Mouse (Mus musculus) kidney, embryonic 15.5 days (tissue): ENCODE data around the gene Sdcbp2. TPM values are rescaled to one million over a fixed set of nuclear protein-coding genes. Genes with fewer than 3 reads are reported as not detected.

Experiments
- ATAC-seq: fragments of 200-750 bp; cut with Nextera tagmentation; replicated peaks from 2 replicates; pipeline ENCODE4 v1.8.0; 2017; ENCODE audit warnings: moderate TSS enrichment; ENCODE audit not compliant: low FRiP score
- H3K27ac ChIP-seq: fragments of 300-500 bp; sonication (generic); 2 replicates; pipeline ENCODE4 v1.5.1; 2015; ENCODE audit warnings: mild to moderate bottlenecking, inconsistent platforms
- H3K27me3 ChIP-seq: fragments of 300-500 bp; sonication (generic); 2 replicates; pipeline ENCODE4 v1.6.1; 2015; ENCODE audit warnings: inconsistent platforms
- H3K36me3 ChIP-seq: fragments of 300-500 bp; sonication (generic); 2 replicates; pipeline ENCODE4 v1.6.1; 2015; ENCODE audit warnings: inconsistent platforms
- H3K4me1 ChIP-seq: fragments of 300-500 bp; sonication (generic); 2 replicates; pipeline ENCODE4 v1.6.1; 2015; ENCODE audit warnings: inconsistent platforms
- H3K4me2 ChIP-seq: fragments of 300-500 bp; sonication (generic); 2 replicates; pipeline ENCODE4 v1.6.1; 2015; ENCODE audit warnings: moderate library complexity, mild to moderate bottlenecking, inconsistent platforms
- H3K4me3 ChIP-seq: fragments of 300-500 bp; sonication (generic); replicated peaks from 2 replicates; pipeline ENCODE4 v1.5.1; 2015; ENCODE audit warnings: mild to moderate bottlenecking, inconsistent platforms
- H3K9ac ChIP-seq: fragments of 300-500 bp; sonication (generic); 2 replicates; pipeline ENCODE4 v1.6.1; 2015; ENCODE audit warnings: mild to moderate bottlenecking, inconsistent platforms
- H3K9me3 ChIP-seq: fragments of 300-500 bp; sonication (generic); replicated peaks from 2 replicates; pipeline ENCODE4 v1.6.1; 2016; ENCODE audit warnings: inconsistent platforms
- WGBS: fragments of 180-500 bp; shearing (Covaris S2); methylation state at CpG from one replicate; pipeline ENCODE4 v1.1.7; 2015; ENCODE audit warnings: mixed read lengths; 5-methylcytosine and 5-hydroxymethylcytosine counted together
- polyA plus RNA-seq: library from polyadenylated mRNA; unstranded; fragments of >200 nt; fragmentation: Nextera tagmentation; extraction: Ambion mirVana; gene quantifications from 2 replicates; pipeline ENCODE4 v1.2.1, GENCODE M21; 2015

Gene Sdcbp2
- polyA plus RNA-seq, 1 experiment from 2014 or later: 1.4 TPM

- Histone ChIP-seq H3K4me2 (peak overlapping the region; percentile 88), H3K36me3 (no peaks in the 10 kb centered on the region), H3K9me3 (no peaks in the 10 kb centered on the region), H3K9ac (peak overlapping the region; percentile 47; the same call in 1 of the 2 replicates), H3K4me3 (peak overlapping the region; percentile 49), H3K27ac (peak overlapping the region; percentile 77), H3K4me1 (peaks cover 16% of the 10 kb centered on the region), H3K27me3 (no peaks in the 10 kb centered on the region; the same call in 1 of the 2 replicates)
- peak; percentile 27 for ATAC-seq
- 22% methylated on average over 7 of the region's 7 CpGs for WGBS
These were observed 2.8 kb downstream of the Sdcbp2 start for GRCm38 (mm10) chr2:151575119-151575698.

DNA sequence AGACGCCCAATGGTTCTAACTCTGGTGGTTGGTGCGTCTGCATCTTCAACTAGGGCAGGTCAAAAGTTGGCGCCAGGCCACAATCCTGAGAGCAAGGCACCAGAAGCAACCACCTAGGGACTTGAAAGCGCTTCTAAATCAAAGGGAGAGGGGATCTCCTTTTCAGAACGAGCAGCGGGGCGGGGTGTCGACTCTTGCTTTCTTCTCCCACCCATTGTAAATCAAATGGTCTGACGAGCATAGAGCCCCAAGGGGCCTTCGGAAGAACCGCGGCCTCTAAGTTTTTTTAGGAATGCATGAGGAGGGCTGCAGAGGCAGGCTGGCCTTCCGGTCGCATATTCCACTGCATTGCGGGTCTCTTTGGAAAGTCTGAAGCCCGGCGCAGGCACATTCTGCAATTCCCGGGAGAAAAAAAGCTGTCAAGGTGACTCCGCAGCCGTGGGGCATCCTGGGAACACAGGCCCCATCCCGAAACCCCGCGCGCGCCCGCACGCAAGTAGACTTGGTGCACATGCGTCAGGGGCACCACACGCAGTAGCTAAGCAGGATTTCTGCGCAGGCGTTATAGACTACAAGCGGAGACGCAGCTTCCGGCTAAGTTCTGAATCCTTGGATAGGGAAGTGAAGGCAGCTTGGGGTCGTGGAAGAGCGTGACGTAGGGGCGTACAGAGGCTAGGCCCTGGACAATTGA lies 3.4 kb downstream of the Sdcbp2 start:
- Histone ChIP-seq H3K4me1 (peaks cover 16% of the 10 kb centered on the region), H3K36me3 (no peaks in the 10 kb centered on the region), H3K4me2 (peak overlapping the region; percentile 88), H3K9ac (peak overlapping the region; percentile 47), H3K27me3 (no peaks in the 10 kb centered on the region; the same call in 1 of the 2 replicates), H3K4me3 (peak overlapping the region; percentile 49), H3K27ac (peak overlapping the region; percentile 77), H3K9me3 (no peaks in the 10 kb centered on the region)
- ATAC-seq: peak; percentile 91
- WGBS: 1% methylated on average over 38 of the region's 38 CpGs

DNA sequence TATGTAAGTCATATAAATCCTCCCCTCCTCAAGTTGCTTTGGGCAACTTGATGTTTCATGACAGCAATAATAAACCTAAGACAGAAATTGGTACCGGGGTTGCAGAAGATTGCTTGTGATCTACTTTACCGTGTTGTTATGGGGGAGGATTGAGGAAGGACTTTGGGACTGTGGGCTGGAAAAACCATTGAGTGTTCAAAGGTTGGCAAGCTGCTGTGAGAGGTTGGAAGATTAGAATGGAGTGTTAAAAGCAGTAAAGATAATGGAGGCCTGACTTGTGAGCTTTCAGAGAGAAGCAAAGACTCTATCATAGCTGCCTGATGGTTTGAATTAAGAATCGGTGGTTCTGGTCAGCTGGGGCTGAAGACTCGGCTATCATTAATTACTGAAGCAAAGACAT lies 6.8 kb downstream of the Sdcbp2 start:
- Histone ChIP-seq H3K27me3 (no peaks in the 10 kb centered on the region; the same call in 1 of the 2 replicates), H3K4me1 (peaks cover 16% of the 10 kb centered on the region), H3K27ac (no peak overlapping the region), H3K4me3 (no peak overlapping the region), H3K4me2 (no peak overlapping the region), H3K9ac (no peak overlapping the region), H3K36me3 (no peaks in the 10 kb centered on the region), H3K9me3 (no peaks in the 10 kb centered on the region)
- 67% methylated on average over 4 of the region's 4 CpGs for WGBS
- no peak for ATAC-seq

GRCm38 (mm10) chr2:151580945-151581344 lies 8.5 kb downstream of the Sdcbp2 start:
- Histone ChIP-seq H3K4me3 (no peak overlapping the region), H3K36me3 (no peaks in the 10 kb centered on the region), H3K27ac (no peak overlapping the region), H3K27me3 (no peaks in the 10 kb centered on the region; the same call in 1 of the 2 replicates), H3K9ac (no peak overlapping the region), H3K4me2 (no peak overlapping the region), H3K4me1 (peaks cover 8% of the 10 kb centered on the region), H3K9me3 (no peaks in the 10 kb centered on the region)
- 69% methylated on average over 1 of the region's 1 CpGs for WGBS
- ATAC-seq: no peak

DNA sequence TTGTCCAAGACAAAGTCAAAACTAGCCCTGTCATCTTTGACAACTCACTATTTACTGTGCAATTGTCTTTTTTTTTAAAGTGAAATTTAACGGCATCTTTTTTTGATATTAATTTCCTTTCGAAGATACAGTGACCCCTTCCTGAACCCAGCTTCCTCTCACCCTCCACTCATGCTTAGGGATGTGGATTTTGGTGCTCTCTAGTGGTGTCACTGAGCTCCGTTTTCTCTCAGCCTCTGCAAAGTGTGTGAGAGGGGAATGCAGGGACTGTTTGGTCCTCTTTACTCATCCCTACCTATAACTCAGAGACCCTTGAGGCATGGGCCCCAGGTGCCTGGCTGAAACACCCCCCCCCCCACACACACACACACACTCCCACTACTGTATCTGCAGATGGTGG lies 13.5 kb downstream of the Sdcbp2 start:
- Histone ChIP-seq H3K36me3 (no peaks in the 10 kb centered on the region), H3K9ac (no peak overlapping the region), H3K4me2 (no peak overlapping the region), H3K27me3 (no peaks in the 10 kb centered on the region), H3K9me3 (no peaks in the 10 kb centered on the region), H3K4me3 (no peak overlapping the region), H3K4me1 (no peaks in the 10 kb centered on the region), H3K27ac (no peak overlapping the region)
- 36% methylated on average over 3 of the region's 3 CpGs for WGBS
- ATAC-seq: 0 out of 2 replicates have a peak, but pooled peaks have one; percentile 24

DNA sequence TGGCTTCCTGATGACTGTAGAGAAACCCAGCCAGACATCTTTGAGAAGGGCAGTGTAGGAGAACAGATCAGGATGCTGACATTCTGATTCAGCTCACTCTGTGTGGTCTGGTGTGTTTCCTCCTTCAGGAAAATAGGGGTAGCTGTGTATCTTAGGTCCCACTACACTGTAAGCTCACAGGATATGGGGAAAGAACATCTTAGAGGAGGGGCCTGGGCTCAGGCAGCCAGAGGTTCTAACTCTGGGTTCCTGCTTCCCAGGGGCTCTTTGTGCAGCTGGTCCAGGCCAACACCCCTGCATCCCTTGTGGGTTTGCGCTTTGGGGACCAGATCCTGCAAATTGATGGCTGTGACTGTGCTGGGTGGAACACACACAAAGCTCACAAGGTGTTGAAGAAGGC lies 14.4 kb downstream of the Sdcbp2 start:
- Histone ChIP-seq H3K27ac (no peak overlapping the region), H3K9ac (no peak overlapping the region), H3K4me1 (no peaks in the 10 kb centered on the region), H3K36me3 (no peaks in the 10 kb centered on the region), H3K4me3 (no peak overlapping the region), H3K27me3 (no peaks in the 10 kb centered on the region), H3K4me2 (no peak overlapping the region), H3K9me3 (no peaks in the 10 kb centered on the region)
- WGBS: 100% methylated on average over 1 of the region's 1 CpGs
- ATAC-seq: no peak

GRCm38 (mm10) chr2:151587306-151587705 lies 14.9 kb downstream of the Sdcbp2 start:
- no peaks in the 10 kb centered on the region for H3K36me3 ChIP-seq
- no peak overlapping the region for H3K27ac ChIP-seq
- H3K27me3 ChIP-seq: no peaks in the 10 kb centered on the region
- no peak overlapping the region for H3K9ac ChIP-seq
- no peaks in the 10 kb centered on the region for H3K4me1 ChIP-seq
- H3K9me3 ChIP-seq: no peaks in the 10 kb centered on the region
- H3K4me2 ChIP-seq: no peak overlapping the region
- 75% methylated on average over 9 of the region's 9 CpGs for WGBS
- ATAC-seq: no peak
- no peak overlapping the region for H3K4me3 ChIP-seq

GRCm38 (mm10) chr2:151598068-151598467 lies 25.6 kb downstream of the Sdcbp2 start:
- 69% methylated on average over 2 of the region's 2 CpGs for WGBS
- H3K9ac ChIP-seq: no peak overlapping the region
- no peak overlapping the region for H3K27ac ChIP-seq
- H3K4me1 ChIP-seq: peaks cover 8% of the 10 kb centered on the region; the same call in 1 of the 2 replicates
- H3K36me3 ChIP-seq: no peaks in the 10 kb centered on the region
- H3K9me3 ChIP-seq: no peaks in the 10 kb centered on the region
- H3K27me3 ChIP-seq: no peaks in the 10 kb centered on the region; the same call in 1 of the 2 replicates
- no peak for ATAC-seq
- no peak overlapping the region for H3K4me2 ChIP-seq
- H3K4me3 ChIP-seq: no peak overlapping the region

DNA sequence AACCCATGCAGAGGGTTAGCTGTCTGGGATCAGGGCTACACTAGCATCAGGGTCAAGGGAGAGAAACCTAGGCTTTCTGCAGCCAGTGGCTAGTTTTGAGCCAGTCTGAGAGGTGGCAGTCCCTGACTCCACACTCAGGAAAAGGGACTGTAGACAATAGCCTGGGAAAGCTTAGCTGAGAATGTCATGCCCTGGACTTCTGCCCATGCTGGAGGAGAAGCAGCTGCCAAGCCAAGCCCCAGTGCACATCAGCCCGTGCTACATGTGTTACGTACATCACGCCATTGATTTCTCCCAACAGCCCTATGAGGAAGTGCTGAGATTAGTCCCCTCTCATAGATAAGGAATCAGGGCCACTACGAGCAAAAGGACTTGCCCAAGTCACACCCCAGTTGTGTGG lies 29.7 kb downstream of the Sdcbp2 start:
- WGBS: 72% methylated on average over 4 of the region's 4 CpGs
- no peak overlapping the region for H3K4me3 ChIP-seq
- no peak overlapping the region for H3K9ac ChIP-seq
- peaks cover 11% of the 10 kb centered on the region; the same call in 1 of the 2 replicates for H3K4me1 ChIP-seq
- no peak overlapping the region for H3K4me2 ChIP-seq
- no peaks in the 10 kb centered on the region for H3K9me3 ChIP-seq
- H3K27ac ChIP-seq: no peak overlapping the region
- no peaks in the 10 kb centered on the region; the same call in 1 of the 2 replicates for H3K27me3 ChIP-seq
- no peaks in the 10 kb centered on the region for H3K36me3 ChIP-seq
- ATAC-seq: no peak

GRCm38 (mm10) chr2:151603630-151604029 lies 31.2 kb downstream of the Sdcbp2 start:
- no peak overlapping the region for H3K9ac ChIP-seq
- no peaks in the 10 kb centered on the region for H3K9me3 ChIP-seq
- H3K27me3 ChIP-seq: no peaks in the 10 kb centered on the region; the same call in 1 of the 2 replicates
- H3K4me1 ChIP-seq: peaks cover 11% of the 10 kb centered on the region; the same call in 1 of the 2 replicates
- no peak overlapping the region for H3K4me2 ChIP-seq
- H3K27ac ChIP-seq: no peak overlapping the region
- H3K4me3 ChIP-seq: no peak overlapping the region
- H3K36me3 ChIP-seq: no peaks in the 10 kb centered on the region
- 0 out of 2 replicates have a peak, but pooled peaks have one; percentile 23 for ATAC-seq
- WGBS: 24% methylated on average over 4 of the region's 4 CpGs

DNA sequence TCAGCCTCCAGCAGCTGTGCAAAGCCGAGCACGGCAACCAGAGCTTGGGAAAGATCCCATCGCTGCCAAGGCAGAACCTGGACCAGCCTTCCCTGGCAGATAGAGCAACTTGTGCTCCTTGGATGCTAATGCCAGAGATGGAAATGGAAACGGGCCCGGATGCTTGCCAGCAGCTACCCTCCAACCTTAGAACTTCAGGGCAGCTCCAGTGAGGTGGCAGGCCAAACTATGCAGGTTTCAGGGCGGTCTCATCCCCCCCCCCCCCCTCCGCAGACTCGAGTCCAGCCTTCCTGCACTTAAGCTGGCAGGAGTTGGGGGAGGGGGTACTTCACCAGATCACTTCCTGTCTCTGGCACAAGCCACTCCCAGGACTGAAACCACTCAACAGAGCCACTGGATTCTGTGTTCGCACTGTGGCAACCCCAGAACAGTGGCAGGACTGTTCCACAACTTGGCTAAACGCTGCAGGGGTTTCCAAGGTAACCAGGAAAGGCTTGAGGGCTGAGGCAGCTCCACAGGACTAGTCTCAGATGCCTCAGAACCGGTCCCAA lies 33.1 kb downstream of the Sdcbp2 start:
- no peak overlapping the region for H3K27ac ChIP-seq

DNA sequence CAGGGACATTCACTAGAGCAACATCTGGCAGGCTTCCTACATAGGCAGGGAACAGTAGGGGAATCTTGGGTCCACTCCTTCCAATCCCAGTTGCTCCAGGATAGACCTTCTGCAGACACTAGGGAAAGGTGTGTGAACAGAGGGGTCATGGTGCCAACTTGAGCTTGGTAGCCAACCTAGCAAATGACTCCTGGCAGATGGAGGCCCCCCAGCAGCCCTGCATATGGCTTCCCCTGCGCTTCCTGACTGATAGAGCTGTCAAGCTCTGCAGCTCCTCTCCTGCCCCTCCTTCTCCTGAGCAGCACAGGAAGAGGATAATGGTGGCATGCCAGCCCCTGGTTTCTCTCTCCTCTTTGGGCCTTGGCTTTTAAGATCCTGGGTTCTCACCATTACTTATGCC lies 36.0 kb downstream of the Sdcbp2 start:
- H3K4me2 ChIP-seq: no peak overlapping the region
- WGBS: 79% methylated on average over 1 of the region's 1 CpGs
- no peak overlapping the region for H3K9ac ChIP-seq
- peaks cover 16% of the 10 kb centered on the region for H3K4me1 ChIP-seq
- no peaks in the 10 kb centered on the region for H3K36me3 ChIP-seq
- H3K27ac ChIP-seq: no peak overlapping the region
- no peak overlapping the region for H3K4me3 ChIP-seq
- ATAC-seq: no peak
- no peaks in the 10 kb centered on the region for H3K9me3 ChIP-seq
- H3K27me3 ChIP-seq: no peaks in the 10 kb centered on the region

More for the DNA sequence above, 33.1 kb downstream of the Sdcbp2 start:
- H3K4me2 ChIP-seq: no peak overlapping the region
- no peak overlapping the region for H3K9ac ChIP-seq
- H3K36me3 ChIP-seq: no peaks in the 10 kb centered on the region
- H3K9me3 ChIP-seq: no peaks in the 10 kb centered on the region
- no peak for ATAC-seq
- H3K4me3 ChIP-seq: no peak overlapping the region
- WGBS: 46% methylated on average over 11 of the region's 11 CpGs
- H3K27me3 ChIP-seq: no peaks in the 10 kb centered on the region
- peaks cover 17% of the 10 kb centered on the region for H3K4me1 ChIP-seq
